Mouse (Mus musculus): ENCODE data around the gene Pafah1b3. TPM values are rescaled to one million over a fixed set of nuclear protein-coding genes. Genes with fewer than 3 reads are reported as not detected.

The Pafah1b3 gene
- total RNA-seq, 1 experiment from 2014 or later, result 20.3 TPM

GRCm38 (mm10) chr7:25251071-25251791 lies 46.6 kb downstream of the Pafah1b3 start:
- no peak for ATAC-seq (replicated peaks; ENCODE audit: insufficient number of reproducible peaks, low FRiP score, low TSS enrichment, poor library complexity, severe bottlenecking)

DNA sequence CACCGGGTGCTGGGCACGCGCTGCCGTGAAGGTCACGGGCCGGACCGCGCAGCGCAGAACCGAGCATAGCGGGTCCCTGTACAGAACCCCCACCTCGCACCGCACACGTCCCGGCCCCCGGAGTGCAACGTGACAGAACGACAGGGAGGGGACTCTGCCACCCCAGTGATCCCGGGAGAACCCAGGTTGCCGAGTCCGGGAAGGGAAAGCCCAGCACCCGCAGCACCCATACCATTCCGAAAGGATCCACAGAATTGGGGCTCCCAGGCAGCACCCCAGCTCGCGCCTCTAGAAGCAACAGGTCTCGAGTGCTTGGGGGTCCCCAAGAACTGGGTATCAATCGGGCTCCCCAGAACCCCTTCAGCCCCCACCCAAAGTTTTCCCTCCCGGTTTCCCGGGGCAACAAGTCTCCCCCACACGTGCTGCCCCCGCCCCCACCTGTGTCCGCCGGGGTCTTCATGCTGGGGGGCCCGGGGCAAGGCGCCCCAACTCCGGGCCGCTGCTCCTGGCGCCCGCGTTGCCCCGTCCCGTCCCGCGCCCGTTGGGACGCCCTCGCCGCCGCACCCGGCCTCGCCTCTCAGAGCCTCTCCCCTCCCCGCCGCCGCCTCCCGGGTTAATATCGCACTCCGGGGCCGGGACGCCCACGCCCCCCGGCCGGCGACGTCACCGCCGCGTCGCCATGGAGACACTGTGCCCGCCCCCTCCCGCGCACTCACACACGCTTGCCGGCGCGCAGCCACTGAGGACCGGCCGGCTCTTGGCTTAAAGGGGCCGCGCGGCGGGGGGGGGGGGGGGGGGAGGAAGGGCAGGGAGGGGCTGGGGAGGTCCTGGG lies 47.4 kb downstream of the Pafah1b3 start, which contains the start of gene Erf:
Gene Erf, minus strand, starts transcription at position 621 of the 832 bp plus-strand sequence.
- peak; percentile 75 for ATAC-seq (replicated peaks; ENCODE audit: insufficient number of reproducible peaks, low FRiP score, low TSS enrichment, poor library complexity, severe bottlenecking)

GRCm38 (mm10) chr7:25249314-25250140 lies 48.3 kb downstream of the Pafah1b3 start:
- ATAC-seq (replicated peaks; ENCODE audit: insufficient number of reproducible peaks, low FRiP score, low TSS enrichment, poor library complexity, severe bottlenecking), result no peak; the same call in 1 of the 2 replicates

DNA sequence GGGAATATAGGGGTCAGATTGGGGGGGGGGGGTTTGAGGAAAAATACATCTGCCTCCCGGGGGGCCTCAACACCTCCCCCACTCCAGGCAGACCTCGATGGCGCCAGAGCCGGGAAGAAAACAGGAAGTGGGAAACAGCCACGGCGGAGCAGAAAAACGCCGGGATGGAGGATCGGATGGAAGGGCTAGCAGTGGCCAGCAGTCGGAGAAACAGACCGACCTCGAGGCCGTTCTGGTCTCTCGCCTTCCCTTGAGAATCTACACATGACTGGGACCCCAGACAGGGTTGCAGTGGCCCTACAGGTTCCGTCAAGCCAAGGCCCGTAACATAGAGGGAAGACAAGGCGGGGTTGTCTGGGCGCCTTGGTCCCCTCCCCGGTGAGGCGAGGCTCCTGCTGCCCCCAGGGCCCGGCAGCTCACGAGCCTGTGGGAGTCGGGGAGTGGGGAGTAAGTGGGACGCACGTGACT lies 48.9 kb downstream of the Pafah1b3 start:
- no peak for ATAC-seq (replicated peaks; ENCODE audit: insufficient number of reproducible peaks, low FRiP score, low TSS enrichment, poor library complexity, severe bottlenecking)

DNA sequence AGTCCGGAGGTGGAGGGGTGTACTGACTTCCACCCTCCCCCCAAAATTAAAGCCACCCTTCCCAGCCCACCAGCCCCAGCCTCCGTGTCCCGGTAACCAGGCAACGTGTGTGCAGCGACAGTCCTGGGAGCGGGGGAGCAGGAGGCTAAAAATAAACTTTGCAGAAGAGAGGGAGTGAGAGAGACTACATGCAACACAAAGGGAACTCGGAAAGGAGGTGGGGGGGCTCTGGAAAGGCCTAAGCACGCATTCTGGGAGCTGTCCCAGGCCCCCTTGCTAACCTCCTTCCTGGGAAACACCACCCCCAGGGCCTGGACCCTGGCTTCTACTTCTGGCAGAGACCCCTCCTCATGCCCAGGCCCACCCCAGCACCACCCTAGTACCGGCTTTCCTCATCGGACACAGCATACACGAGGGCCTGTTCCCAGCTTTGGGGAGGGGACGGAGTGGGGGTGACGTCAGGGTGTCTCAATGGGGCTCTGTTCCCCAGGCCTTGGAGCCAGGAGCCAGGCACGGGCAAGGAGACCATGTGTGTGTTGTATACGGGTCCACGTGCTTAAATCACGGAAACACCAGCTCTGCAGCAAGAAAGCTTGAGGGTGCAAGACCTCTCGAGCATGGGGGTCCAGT lies 49.7 kb downstream of the Pafah1b3 start:
- ATAC-seq (replicated peaks; ENCODE audit: insufficient number of reproducible peaks, low FRiP score, low TSS enrichment, poor library complexity, severe bottlenecking), result no peak

DNA sequence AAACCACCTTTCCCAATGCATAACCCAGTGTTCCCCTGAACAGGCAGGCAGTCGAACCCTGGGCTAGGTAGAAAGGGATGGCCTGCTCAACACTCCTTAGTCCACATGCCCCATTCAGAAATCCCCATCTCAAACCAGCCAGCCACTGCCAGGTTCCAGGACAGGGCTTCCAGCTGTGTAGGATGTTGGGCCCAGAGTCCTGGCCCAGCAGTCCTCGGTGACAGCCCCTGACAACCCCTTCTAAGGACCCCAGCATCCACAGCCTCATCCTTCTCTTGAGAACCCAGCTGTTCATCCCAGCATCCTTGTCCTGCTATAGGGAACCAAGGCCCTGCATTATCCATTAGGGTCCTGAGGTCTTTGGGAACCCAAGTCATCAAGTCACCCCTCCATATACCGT lies 50.3 kb downstream of the Pafah1b3 start:
- no peak for ATAC-seq (replicated peaks; ENCODE audit: insufficient number of reproducible peaks, low FRiP score, low TSS enrichment, poor library complexity, severe bottlenecking)

- ATAC-seq (replicated peaks; ENCODE audit: insufficient number of reproducible peaks, low FRiP score, low TSS enrichment, poor library complexity, severe bottlenecking), result no peak
Observed at GRCm38 (mm10) chr7:25246759-25247137, 51.0 kb downstream of the Pafah1b3 start.

GRCm38 (mm10) chr7:25246079-25246758 lies 51.6 kb downstream of the Pafah1b3 start:
- ATAC-seq (replicated peaks; ENCODE audit: insufficient number of reproducible peaks, low FRiP score, low TSS enrichment, poor library complexity, severe bottlenecking), result no peak

Other genes with a start within 250 kb of the Pafah1b3 start
- 0.48 to 2.9 TPM in 2 of 3 replicates, not detected in the other for gene Grik5, start 225.6 kb downstream of the Pafah1b3 start, total RNA-seq (2017)
- 1.5 to 4.7 TPM (median 3.4 TPM) in 3 replicates for gene Zfp574, start 225.4 kb downstream of the Pafah1b3 start, total RNA-seq (2017)
- 35.8 to 70.4 TPM (median 38.0 TPM) in 3 replicates for gene Pou2f2, start 118.3 kb downstream of the Pafah1b3 start, total RNA-seq (2017)
- gene Dedd2, start 77.4 kb downstream of the Pafah1b3 start, total RNA-seq (2017), result 75.0 to 94.7 TPM (median 76.7 TPM) in 3 replicates
- 2.4 to 9.8 TPM (median 2.6 TPM) in 3 replicates for gene Zfp526, start 76.6 kb downstream of the Pafah1b3 start, total RNA-seq (2017)
- gene Gsk3a, start 60.1 kb downstream of the Pafah1b3 start, total RNA-seq (2017), result 42.8 to 71.0 TPM (median 43.0 TPM) in 3 replicates
- gene Erf, start 47.2 kb downstream of the Pafah1b3 start, total RNA-seq (2017), result 3.7 to 8.1 TPM (median 7.3 TPM) in 3 replicates
- 55.5 to 68.5 TPM (median 65.9 TPM) in 3 replicates for gene Cic, start 30.3 kb downstream of the Pafah1b3 start, total RNA-seq (2017)
- not detected in 3 replicates for gene Prr19, start 3.4 kb upstream of the Pafah1b3 start, total RNA-seq (2017)
- not detected in 3 replicates for gene Tmem145, start 8.1 kb upstream of the Pafah1b3 start, total RNA-seq (2017)
- 0.64 to 1.8 TPM (median 0.86 TPM) in 3 replicates for gene Megf8, start 19.2 kb upstream of the Pafah1b3 start, total RNA-seq (2017)
- not detected in 3 replicates for gene Cnfn, start 71.7 kb upstream of the Pafah1b3 start, total RNA-seq (2017)
- gene Lipe, start 100.7 kb upstream of the Pafah1b3 start, total RNA-seq (2017), result 19.5 to 19.9 TPM (median 19.7 TPM) in 3 replicates
- not detected in 3 replicates for gene Cxcl17, start 114.9 kb upstream of the Pafah1b3 start, total RNA-seq (2017)
- gene Ceacam1, start 179.6 kb upstream of the Pafah1b3 start, total RNA-seq (2017), result 207 to 253 TPM (median 236 TPM) in 3 replicates
- gene Ceacam2, start 241.9 kb upstream of the Pafah1b3 start, total RNA-seq (2017), result 0.78 TPM in 1 of 3 replicates, not detected in the others

Measured in monocyte, adult 5-6 weeks (primary cell).